Mouse (Mus musculus) midbrain, embryonic 12.5 days (tissue): ENCODE measurements at regions not wholly inside any gene's neighbourhood (a gene's known extent, or its start where the extent isn't known, plus 50 kb on each side); places are given as distances from the start of the nearest gene placed in this dataset.

Experiments used
- ATAC-seq: fragments of 200-750 bp; cut with Nextera tagmentation; 2 replicates; pipeline ENCODE4 v1.8.0; 2017; ENCODE audit warnings: low read depth, moderate TSS enrichment, moderate library complexity; ENCODE audit not compliant: low FRiP score
- H3K27ac ChIP-seq: fragments of 300-500 bp; sonication (generic); replicated peaks from 2 replicates; pipeline ENCODE4 v1.5.1; 2016; ENCODE audit warnings: mild to moderate bottlenecking
- H3K27me3 ChIP-seq: fragments of 300-500 bp; sonication (generic); 2 replicates; pipeline ENCODE4 v1.6.1; 2016; ENCODE audit warnings: mild to moderate bottlenecking
- H3K36me3 ChIP-seq: fragments of 300-500 bp; sonication (generic); 2 replicates; pipeline ENCODE4 v1.6.1; 2016
- H3K4me1 ChIP-seq: fragments of 300-500 bp; sonication (generic); 2 replicates; pipeline ENCODE4 v1.6.1; 2016
- H3K4me2 ChIP-seq: fragments of 300-500 bp; sonication (generic); replicated peaks from 2 replicates; pipeline ENCODE4 v1.6.1; 2016; ENCODE audit warnings: mild to moderate bottlenecking, moderate library complexity
- H3K4me3 ChIP-seq: fragments of 300-500 bp; sonication (generic); 2 replicates; pipeline ENCODE4 v1.5.1; 2016; ENCODE audit warnings: mild to moderate bottlenecking
- H3K9ac ChIP-seq: fragments of 300-500 bp; sonication (generic); replicated peaks from 2 replicates; pipeline ENCODE4 v1.6.1; 2016; ENCODE audit warnings: mild to moderate bottlenecking, moderate library complexity
- H3K9me3 ChIP-seq: fragments of 300-500 bp; sonication (generic); 2 replicates; pipeline ENCODE4 v1.6.1; 2016; ENCODE audit warnings: mild to moderate bottlenecking
- WGBS: fragments of 180-500 bp; shearing (Covaris S2); methylation state at CpG from one replicate; pipeline ENCODE4 v1.1.7; 2016; 5-methylcytosine and 5-hydroxymethylcytosine counted together

DNA sequence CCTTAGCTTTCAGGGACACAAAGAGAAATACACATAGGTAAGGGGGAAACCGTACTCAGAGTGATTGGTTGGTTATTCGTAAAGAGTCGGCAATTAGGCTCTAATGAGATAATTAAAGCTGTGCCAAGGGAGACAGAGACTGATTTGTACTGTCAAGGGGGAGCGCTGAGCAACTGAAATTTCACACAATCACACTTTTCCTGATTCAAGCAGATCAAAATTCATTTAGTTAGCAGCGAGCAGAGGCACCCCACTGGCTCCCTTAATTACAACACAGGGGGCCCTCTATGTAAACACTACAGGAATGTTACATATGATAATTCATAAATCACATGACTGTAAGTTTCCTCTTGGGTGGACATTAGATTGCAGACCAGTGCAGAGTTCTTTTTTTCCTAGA lies 180.5 kb downstream of the Phlda1 start:
- H3K4me2 ChIP-seq: no peak overlapping the region
- H3K27ac ChIP-seq: 0 out of 2 replicates have a peak overlapping the region, but pooled peaks have one; percentile 20
- 60% methylated on average over 5 of the region's 5 CpGs for WGBS
- H3K36me3 ChIP-seq: no peaks in the 10 kb centered on the region
- H3K9ac ChIP-seq: no peak overlapping the region
- no peak for ATAC-seq
- H3K4me1 ChIP-seq: peaks cover 4% of the 10 kb centered on the region; the same call in 1 of the 2 replicates
- 0 out of 2 replicates have a peak, but pooled peaks cover 3% of the 10 kb centered on the region for H3K27me3 ChIP-seq
- no peak overlapping the region for H3K4me3 ChIP-seq
- no peaks in the 10 kb centered on the region for H3K9me3 ChIP-seq

DNA sequence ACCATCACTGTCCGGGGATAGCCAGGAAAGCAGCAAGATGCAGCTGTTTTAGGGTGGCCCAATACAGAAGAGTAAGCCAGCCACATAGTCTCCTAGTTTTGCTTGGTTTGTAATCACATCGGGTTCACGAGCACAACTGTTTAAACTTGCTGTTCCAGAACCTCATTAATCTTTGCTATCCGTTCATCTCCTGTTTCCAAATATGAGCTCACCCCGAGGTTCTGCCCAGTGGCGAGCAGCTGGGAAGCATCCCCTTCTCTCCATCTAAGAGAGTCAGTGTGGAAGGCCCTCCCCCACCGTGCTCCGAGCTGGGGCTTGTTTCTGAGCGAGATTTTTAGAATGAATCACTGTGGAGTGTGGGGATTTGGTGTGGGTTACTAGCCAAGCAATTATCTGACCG lies 183.5 kb downstream of the Phlda1 start:
- no peak overlapping the region for H3K4me2 ChIP-seq
- ATAC-seq: no peak

DNA sequence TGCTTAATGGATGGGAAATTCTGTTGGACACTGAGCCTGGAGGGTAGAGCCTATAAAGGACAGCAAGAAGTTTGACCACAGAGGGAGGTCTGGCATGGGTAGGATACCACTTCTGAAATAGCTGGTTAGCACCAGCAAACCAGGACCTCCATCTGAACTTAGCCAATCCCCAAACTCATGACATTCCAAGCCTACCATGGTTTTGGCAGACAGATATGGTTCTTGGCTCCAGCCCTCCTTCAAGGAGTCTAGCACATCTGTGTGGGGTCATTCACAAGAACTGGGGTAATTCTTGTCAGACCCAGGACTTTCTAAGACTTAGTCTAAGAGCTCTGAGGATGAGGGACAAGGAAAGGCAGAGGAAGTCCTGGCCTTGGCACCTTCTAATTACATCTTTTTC lies 187.7 kb downstream of the Phlda1 start:
- no peak for ATAC-seq
- Histone ChIP-seq H3K4me1 (peaks cover 4% of the 10 kb centered on the region; the same call in 1 of the 2 replicates), H3K9ac (no peak overlapping the region), H3K4me2 (no peak overlapping the region), H3K36me3 (no peaks in the 10 kb centered on the region), H3K27me3 (no peaks in the 10 kb centered on the region), H3K9me3 (no peaks in the 10 kb centered on the region), H3K27ac (no peak overlapping the region), H3K4me3 (no peak overlapping the region)

More for the DNA sequence above, 183.5 kb downstream of the Phlda1 start:
- 72% methylated on average over 10 of the region's 10 CpGs for WGBS
- Histone ChIP-seq H3K4me1 (peaks cover 4% of the 10 kb centered on the region; the same call in 1 of the 2 replicates), H3K36me3 (no peaks in the 10 kb centered on the region), H3K9me3 (no peaks in the 10 kb centered on the region), H3K27ac (no peak overlapping the region), H3K9ac (no peak overlapping the region), H3K27me3 (0 out of 2 replicates have a peak, but pooled peaks cover 3% of the 10 kb centered on the region), H3K4me3 (no peak overlapping the region)

DNA sequence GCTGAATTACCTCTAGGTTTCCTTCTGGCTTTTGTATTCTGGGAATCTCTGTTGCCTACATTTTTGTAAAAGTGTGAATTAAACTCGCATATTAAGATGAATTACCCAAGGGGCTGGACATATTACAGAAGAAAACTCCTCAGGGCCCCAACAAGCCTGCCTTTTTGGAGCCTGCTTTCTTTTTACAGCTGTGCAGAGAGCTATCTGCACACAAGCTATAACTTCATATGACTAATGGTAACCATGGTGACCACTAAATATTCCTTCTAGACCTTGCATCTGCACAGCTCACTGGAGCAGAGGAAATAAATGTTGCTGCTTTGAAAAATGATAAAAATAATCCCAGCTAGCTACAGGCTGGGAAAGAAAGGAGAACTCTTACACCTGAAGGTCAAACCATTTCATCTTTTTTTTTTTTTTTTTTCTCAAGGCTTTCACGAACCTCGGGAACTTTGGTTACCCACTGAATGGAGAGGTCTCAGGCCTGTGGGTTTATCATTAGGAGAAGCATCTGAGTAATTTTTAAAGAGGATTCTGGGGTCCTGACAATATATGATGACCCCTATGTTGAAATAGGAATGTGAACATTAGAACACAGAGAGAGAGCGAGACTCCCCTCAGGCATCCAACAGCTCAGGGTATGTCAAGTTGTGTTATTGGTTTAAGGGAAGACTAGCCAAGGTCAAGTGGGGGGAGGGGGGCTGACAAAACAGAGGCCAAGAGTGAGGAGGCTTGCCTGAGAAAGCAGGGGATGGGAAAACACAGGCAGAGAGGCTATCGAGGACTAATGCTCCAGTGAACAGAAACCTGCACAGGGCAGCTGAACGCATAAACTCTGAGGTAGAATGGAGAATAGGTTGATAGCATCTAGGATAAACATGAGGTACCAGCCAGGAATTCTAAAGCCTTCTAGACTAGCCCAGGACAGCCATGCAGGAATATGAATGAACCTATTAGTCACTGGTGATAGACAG lies 188.4 kb downstream of the Phlda1 start:
- H3K4me2 ChIP-seq: no peak overlapping the region
- H3K4me3 ChIP-seq: no peak overlapping the region
- H3K27me3 ChIP-seq: no peaks in the 10 kb centered on the region
- 71% methylated on average over 6 of the region's 6 CpGs for WGBS
- ATAC-seq: no peak
- H3K9me3 ChIP-seq: no peaks in the 10 kb centered on the region
- H3K9ac ChIP-seq: no peak overlapping the region
- peaks cover 4% of the 10 kb centered on the region; the same call in 1 of the 2 replicates for H3K4me1 ChIP-seq
- no peaks in the 10 kb centered on the region for H3K36me3 ChIP-seq
- H3K27ac ChIP-seq: no peak overlapping the region

DNA sequence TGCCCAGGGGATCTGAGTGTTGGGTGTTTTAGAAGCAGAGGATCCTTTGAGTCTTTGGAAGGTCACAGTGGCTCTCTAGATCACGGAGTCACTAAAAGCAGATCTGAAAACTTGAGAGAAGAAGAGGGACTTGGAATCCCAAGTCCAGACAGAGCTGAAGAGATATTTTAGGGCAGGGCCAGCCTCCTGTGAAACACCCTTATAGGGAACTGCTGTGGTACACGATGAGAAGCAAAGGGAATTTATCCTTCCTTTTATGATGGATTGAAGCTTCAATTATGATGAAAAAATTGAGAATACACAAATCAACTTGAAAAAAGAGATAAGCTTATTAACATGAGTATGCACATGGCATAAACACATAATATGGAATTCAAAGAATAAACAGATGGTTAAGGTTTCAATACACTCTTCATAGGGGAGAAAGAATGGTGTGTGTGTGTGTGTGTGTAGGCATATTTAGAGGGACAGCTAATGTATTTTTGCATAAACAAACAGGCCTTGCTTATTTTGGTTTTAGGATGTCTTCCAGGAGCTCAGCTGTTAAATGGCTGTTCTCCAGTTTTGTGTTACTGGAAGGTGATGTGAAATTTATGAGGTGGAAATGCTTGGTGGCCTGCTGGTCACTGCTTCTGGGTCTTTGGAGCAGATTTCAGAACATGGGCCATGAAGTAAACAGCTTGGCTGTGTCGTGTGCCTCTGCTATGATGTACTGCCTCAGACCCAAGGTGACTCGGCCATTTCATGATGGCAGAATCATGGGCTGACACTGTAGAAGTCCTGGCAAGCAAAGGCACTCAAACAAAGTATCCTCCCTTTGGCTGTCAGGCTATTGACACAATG lies 190.1 kb downstream of the Phlda1 start:
- no peak overlapping the region for H3K27ac ChIP-seq
- no peak overlapping the region for H3K4me2 ChIP-seq
- H3K4me1 ChIP-seq: peaks cover 8% of the 10 kb centered on the region
- no peak for ATAC-seq
- no peak overlapping the region for H3K4me3 ChIP-seq
- H3K9me3 ChIP-seq: no peaks in the 10 kb centered on the region
- H3K9ac ChIP-seq: no peak overlapping the region
- H3K36me3 ChIP-seq: no peaks in the 10 kb centered on the region
- H3K27me3 ChIP-seq: no peaks in the 10 kb centered on the region
- WGBS: 87% methylated on average over 4 of the region's 4 CpGs

DNA sequence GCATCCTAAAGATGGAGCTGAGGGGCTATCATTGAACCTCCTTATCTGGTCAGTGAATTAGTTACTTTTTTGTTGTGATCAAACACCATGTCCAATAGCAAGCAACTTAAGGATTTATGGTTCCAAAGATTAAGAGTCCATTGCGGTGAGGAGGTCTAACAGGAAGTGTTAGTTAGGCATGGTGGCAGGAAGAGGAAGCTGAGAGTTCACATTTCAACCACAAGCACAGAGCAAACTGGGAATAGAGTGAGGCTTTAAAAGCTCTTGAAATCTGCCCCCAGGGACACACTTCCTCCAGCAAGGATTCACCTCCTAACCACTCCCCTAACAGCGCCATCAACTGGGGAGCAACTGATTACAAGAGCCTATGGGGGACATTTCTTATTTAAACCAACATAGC lies 190.9 kb downstream of the Phlda1 start:
- peaks cover 8% of the 10 kb centered on the region for H3K4me1 ChIP-seq
- H3K27me3 ChIP-seq: no peaks in the 10 kb centered on the region
- H3K27ac ChIP-seq: no peak overlapping the region
- H3K4me2 ChIP-seq: no peak overlapping the region
- WGBS: 89% methylated on average over 2 of the region's 2 CpGs
- no peak overlapping the region for H3K9ac ChIP-seq
- no peaks in the 10 kb centered on the region for H3K9me3 ChIP-seq
- ATAC-seq: no peak
- no peak overlapping the region for H3K4me3 ChIP-seq
- H3K36me3 ChIP-seq: no peaks in the 10 kb centered on the region

DNA sequence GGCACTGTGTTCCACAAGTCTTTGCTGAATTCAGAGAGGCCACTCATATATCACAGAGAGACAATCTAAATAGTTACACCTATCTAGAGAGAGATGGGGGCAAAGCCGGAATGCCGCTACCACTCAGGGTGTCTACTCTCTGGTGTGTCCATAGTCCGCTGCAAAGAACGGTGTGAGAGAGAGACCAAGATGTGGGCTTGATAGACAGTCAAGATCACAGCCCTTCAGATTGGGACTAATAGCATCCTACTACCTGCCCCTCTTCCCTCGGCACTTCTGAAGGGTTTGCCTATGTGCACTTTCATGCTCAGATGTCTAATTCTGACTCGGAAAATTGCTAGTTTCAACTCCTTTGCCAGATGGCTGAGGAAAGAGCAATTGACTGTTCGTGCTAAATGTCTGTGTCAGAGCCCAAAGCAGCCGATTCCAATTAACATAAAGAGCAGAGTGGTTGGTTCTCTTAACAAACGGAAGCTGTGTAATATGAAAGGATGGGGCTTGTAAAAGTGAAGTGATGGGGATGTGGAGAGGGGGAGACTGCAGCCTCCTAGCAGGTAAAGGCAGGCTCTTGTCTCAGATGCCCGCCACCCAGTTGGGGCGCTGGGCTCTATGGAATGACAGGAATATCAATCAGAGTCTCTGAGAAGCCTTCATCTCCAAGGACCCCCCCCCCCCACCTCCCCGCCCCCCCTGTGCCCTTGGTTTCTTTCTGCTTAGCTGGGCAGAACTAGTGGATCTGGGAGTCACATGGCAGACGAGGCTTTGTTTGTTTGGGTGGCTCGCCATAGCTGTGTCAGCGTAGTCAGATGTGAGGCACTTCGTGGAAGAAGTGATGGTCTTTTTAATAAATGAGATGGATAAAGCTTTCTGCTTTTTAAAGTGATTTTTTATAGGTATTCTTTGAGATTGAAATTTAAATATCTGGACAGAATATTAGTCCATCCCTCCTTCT lies 193.7 kb downstream of the Phlda1 start:
- ATAC-seq: no peak
- no peaks in the 10 kb centered on the region for H3K9me3 ChIP-seq
- no peak overlapping the region for H3K4me2 ChIP-seq
- H3K27ac ChIP-seq: no peak overlapping the region
- no peaks in the 10 kb centered on the region for H3K27me3 ChIP-seq
- H3K4me3 ChIP-seq: no peak overlapping the region
- no peaks in the 10 kb centered on the region for H3K36me3 ChIP-seq
- 74% methylated on average over 15 of the region's 16 CpGs for WGBS
- H3K9ac ChIP-seq: no peak overlapping the region
- H3K4me1 ChIP-seq: peaks cover 6% of the 10 kb centered on the region

DNA sequence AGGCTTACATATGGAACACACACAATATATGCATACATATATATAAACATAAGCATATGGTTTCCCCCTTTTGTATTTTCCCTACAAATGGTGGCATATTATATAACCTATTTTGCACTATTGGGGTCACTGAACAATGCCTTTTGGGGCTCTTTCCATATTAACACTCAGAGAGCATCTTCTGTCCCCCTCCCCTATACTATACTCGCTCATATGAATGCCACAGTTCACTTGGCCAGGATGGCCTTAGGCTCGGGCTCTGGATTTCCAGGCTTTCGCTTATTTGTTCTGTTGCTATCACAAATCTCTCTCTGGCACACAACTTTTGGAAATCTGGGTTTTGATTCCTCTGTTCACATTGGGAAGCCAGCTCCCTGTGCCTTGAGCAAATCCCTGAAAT lies 194.5 kb downstream of the Phlda1 start:
- H3K4me1 ChIP-seq: peaks cover 5% of the 10 kb centered on the region; the same call in 1 of the 2 replicates
- no peaks in the 10 kb centered on the region for H3K27me3 ChIP-seq
- H3K9me3 ChIP-seq: peaks cover 2% of the 10 kb centered on the region; the same call in 1 of the 2 replicates
- H3K4me2 ChIP-seq: no peak overlapping the region
- WGBS: 90% methylated on average over 3 of the region's 3 CpGs
- no peak overlapping the region for H3K9ac ChIP-seq
- H3K27ac ChIP-seq: no peak overlapping the region
- H3K36me3 ChIP-seq: no peaks in the 10 kb centered on the region
- ATAC-seq: no peak
- H3K4me3 ChIP-seq: no peak overlapping the region

DNA sequence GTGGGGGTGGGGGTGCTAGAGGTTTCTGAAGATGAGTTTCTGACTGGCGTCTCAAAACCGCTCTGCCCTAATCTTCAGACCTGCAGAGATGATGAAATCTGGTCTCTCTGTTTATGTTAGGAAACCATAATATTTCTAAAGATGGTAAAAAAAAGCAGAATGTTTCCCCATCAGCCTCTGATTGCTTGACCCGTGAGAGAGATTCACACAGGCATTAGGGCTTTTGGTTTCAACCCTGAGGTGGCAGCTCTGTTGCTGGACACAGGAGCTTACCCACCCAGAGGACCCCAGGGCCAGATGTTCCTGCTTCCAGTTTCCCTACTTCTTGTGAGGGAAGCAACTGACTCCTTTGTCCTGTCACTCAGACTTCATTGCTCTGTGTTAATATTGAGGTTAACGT lies 195.1 kb downstream of the Phlda1 start:
- Histone ChIP-seq H3K36me3 (no peaks in the 10 kb centered on the region), H3K4me1 (peaks cover 5% of the 10 kb centered on the region; the same call in 1 of the 2 replicates), H3K9ac (no peak overlapping the region), H3K4me3 (no peak overlapping the region), H3K27ac (no peak overlapping the region), H3K9me3 (peaks cover 6% of the 10 kb centered on the region; the same call in 1 of the 2 replicates), H3K4me2 (no peak overlapping the region), H3K27me3 (no peaks in the 10 kb centered on the region)
- 77% methylated on average over 4 of the region's 4 CpGs for WGBS
- ATAC-seq: no peak

DNA sequence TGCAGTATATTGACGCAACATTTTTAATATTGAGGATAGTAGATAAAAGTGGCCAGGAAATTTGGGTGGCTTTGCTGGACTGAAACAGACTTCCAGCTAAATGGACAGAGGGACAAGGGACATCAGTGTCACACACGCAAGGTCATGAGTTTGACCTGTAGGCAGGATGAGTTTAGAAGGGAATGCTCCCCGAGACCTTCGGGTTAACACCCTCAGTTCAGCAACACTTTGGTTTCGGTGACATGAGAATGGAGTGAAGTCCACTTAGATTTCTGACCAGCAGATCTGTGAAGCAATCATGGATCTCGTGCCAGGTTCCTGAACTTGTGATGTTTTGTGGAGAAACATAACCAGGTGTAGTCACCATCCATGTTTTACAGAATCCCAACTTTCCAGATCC lies 196.3 kb downstream of the Phlda1 start:
- 93% methylated on average over 6 of the region's 6 CpGs for WGBS
- no peak for ATAC-seq
- H3K4me1 ChIP-seq: peaks cover 5% of the 10 kb centered on the region; the same call in 1 of the 2 replicates

DNA sequence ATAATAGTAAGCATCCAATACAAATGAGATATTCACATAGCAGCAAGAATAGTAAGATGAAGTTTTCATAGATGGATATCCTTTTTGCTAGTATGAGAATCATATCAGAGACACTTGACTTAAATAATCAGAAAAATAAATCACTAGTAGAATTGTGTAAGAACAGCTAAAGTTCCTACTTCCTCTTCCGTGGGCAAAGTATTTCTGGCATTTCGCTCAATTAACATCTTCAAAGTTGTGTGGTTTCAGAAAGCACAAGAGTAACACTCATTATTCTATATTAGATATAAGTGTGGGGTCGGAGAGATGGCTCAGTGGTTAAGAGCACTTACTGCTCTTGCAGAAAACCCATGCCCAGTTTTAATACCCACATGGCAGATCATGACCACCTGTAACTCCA lies 197.4 kb downstream of the Phlda1 start:
- Histone ChIP-seq H3K4me3 (no peak overlapping the region), H3K27ac (no peak overlapping the region), H3K36me3 (no peaks in the 10 kb centered on the region), H3K27me3 (no peaks in the 10 kb centered on the region), H3K9ac (no peak overlapping the region), H3K4me2 (no peak overlapping the region), H3K9me3 (peaks cover 6% of the 10 kb centered on the region; the same call in 1 of the 2 replicates), H3K4me1 (peaks cover 5% of the 10 kb centered on the region; the same call in 1 of the 2 replicates)
- WGBS: 90% methylated on average over 3 of the region's 3 CpGs
- no peak for ATAC-seq

More for the DNA sequence above, 196.3 kb downstream of the Phlda1 start:
- H3K9ac ChIP-seq: no peak overlapping the region
- H3K4me2 ChIP-seq: no peak overlapping the region
- H3K27me3 ChIP-seq: no peaks in the 10 kb centered on the region
- no peak overlapping the region for H3K4me3 ChIP-seq
- H3K36me3 ChIP-seq: no peaks in the 10 kb centered on the region
- H3K27ac ChIP-seq: no peak overlapping the region
- H3K9me3 ChIP-seq: peaks cover 6% of the 10 kb centered on the region; the same call in 1 of the 2 replicates
